Mouse (Mus musculus): Measurements from ENCODE around the gene Midn.

Midn gene

GRCm38 (mm10) chr10:80190491-80191051, 42.5 kb downstream of the Midn start:
- DNase-seq (ENCODE audit: low read depth, low spot score): peak; percentile 58

- no peak for DNase-seq (ENCODE audit: low read depth, low spot score)
These were observed 45.9 kb downstream of the Midn start for GRCm38 (mm10) chr10:80193976-80194375.

- no peak for DNase-seq (ENCODE audit: low read depth, low spot score)
These were observed 46.4 kb downstream of the Midn start for GRCm38 (mm10) chr10:80194441-80194840.

- no peak for DNase-seq (ENCODE audit: low read depth, low spot score)
These were observed 48.1 kb downstream of the Midn start for GRCm38 (mm10) chr10:80196167-80196566.

- no peak for DNase-seq (ENCODE audit: low read depth, low spot score)
These were observed 48.9 kb downstream of the Midn start for GRCm38 (mm10) chr10:80196778-80197581.

GRCm38 (mm10) chr10:80199440-80200008, 51.5 kb downstream of the Midn start:
- peak; percentile 92 for DNase-seq (ENCODE audit: low read depth, low spot score)

GRCm38 (mm10) chr10:80200485-80200884, 52.4 kb downstream of the Midn start:
- no peak for DNase-seq (ENCODE audit: low read depth, low spot score)

GRCm38 (mm10) chr10:80204055-80204454, 56.0 kb downstream of the Midn start:
- DNase-seq (ENCODE audit: low read depth, low spot score): no peak

GRCm38 (mm10) chr10:80207201-80207600, 59.1 kb downstream of the Midn start:
- DNase-seq (ENCODE audit: low read depth, low spot score): no peak

- no peak for DNase-seq (ENCODE audit: low read depth, low spot score)
These were observed 59.6 kb downstream of the Midn start for GRCm38 (mm10) chr10:80207676-80208075.

All from brain, adult 2 months (tissue).